Mouse (Mus musculus): ENCODE results near the gene Rbfox3.

- TF ChIP-seq POLR2A (IDR thresholded peaks at IDR 0.05; ENCODE audit: low read depth, low read length) (no peak), CTCF (IDR thresholded peaks at IDR 0.05; ENCODE audit: extremely low read depth, insufficient read depth, insufficient read length, insufficient replicate concordance) (no peak)
Observed at GRCm38 (mm10) chr11:118898643-118899042, 12.8 kb downstream of the Rbfox3 start.
